Mouse (Mus musculus) E14TG2a.4 (cell line): ENCODE measurements around the gene Gm10295.

Experiments used
- H3K27me3 ChIP-seq: 2 replicates; pipeline ENCODE4 v1.6.1; 2014; ENCODE audit warnings: low read length, control low read depth; ENCODE audit not compliant: insufficient read depth
- H3K36me3 ChIP-seq: 2 replicates; pipeline ENCODE4 v1.6.1; 2014; ENCODE audit warnings: low read length, control low read depth; ENCODE audit not compliant: insufficient read depth
- H3K4me1 ChIP-seq: replicated peaks from 2 replicates; pipeline ENCODE4 v1.6.1; 2014; ENCODE audit warnings: low read depth, low read length, control low read depth
- H3K4me3 ChIP-seq: replicated peaks from 2 replicates; pipeline ENCODE4 v1.5.1; 2014; ENCODE audit warnings: mild to moderate bottlenecking, low read length
- H3K9me3 ChIP-seq: 2 replicates; pipeline ENCODE4 v1.6.1; 2014; ENCODE audit warnings: low read length, control low read depth
- CTCF ChIP-seq: conservative IDR thresholded peaks from 2 replicates; pipeline ENCODE4 v1.5.1; 2014; ENCODE audit warnings: low read length
- NANOG ChIP-seq: IDR thresholded peaks from 2 replicates; pipeline ENCODE4 v1.6.1; 2014; ENCODE audit warnings: borderline replicate concordance, low read length, mixed read lengths
- POU5F1 ChIP-seq: IDR thresholded peaks from 2 replicates; pipeline ENCODE4 v1.6.1; 2014; ENCODE audit warnings: low read length, borderline replicate concordance

Gm10295 gene

GRCm38 (mm10) chr7:71386050-71386449 is 34.8 kb upstream of the Gm10295 start:
- Histone ChIP-seq H3K9me3 (no peaks in the 10 kb centered on the region), H3K27me3 (no peaks in the 10 kb centered on the region), H3K4me3 (no peak overlapping the region), H3K36me3 (no peaks in the 10 kb centered on the region), H3K4me1 (peaks cover 21% of the 10 kb centered on the region)
- no peak for TF ChIP-seq CTCF
- TF ChIP-seq NANOG: no peak
- TF ChIP-seq POU5F1: no peak

- Histone ChIP-seq H3K36me3 (no peaks in the 10 kb centered on the region), H3K4me1 (peaks cover 21% of the 10 kb centered on the region), H3K27me3 (no peaks in the 10 kb centered on the region), H3K4me3 (no peak overlapping the region), H3K9me3 (no peaks in the 10 kb centered on the region)
- no peak for TF ChIP-seq NANOG
- TF ChIP-seq CTCF: no peak
- TF ChIP-seq POU5F1: no peak
Observed at GRCm38 (mm10) chr7:71384921-71385320, 33.6 kb upstream of the Gm10295 start.

- Histone ChIP-seq H3K4me3 (0 out of 2 replicates have a peak overlapping the region, but pooled peaks have one; percentile 26), H3K4me1 (peaks cover 21% of the 10 kb centered on the region), H3K27me3 (no peaks in the 10 kb centered on the region), H3K9me3 (no peaks in the 10 kb centered on the region), H3K36me3 (no peaks in the 10 kb centered on the region)
- TF ChIP-seq POU5F1: no peak
Observed at GRCm38 (mm10) chr7:71383341-71384130, 32.3 kb upstream of the Gm10295 start.

DNA sequence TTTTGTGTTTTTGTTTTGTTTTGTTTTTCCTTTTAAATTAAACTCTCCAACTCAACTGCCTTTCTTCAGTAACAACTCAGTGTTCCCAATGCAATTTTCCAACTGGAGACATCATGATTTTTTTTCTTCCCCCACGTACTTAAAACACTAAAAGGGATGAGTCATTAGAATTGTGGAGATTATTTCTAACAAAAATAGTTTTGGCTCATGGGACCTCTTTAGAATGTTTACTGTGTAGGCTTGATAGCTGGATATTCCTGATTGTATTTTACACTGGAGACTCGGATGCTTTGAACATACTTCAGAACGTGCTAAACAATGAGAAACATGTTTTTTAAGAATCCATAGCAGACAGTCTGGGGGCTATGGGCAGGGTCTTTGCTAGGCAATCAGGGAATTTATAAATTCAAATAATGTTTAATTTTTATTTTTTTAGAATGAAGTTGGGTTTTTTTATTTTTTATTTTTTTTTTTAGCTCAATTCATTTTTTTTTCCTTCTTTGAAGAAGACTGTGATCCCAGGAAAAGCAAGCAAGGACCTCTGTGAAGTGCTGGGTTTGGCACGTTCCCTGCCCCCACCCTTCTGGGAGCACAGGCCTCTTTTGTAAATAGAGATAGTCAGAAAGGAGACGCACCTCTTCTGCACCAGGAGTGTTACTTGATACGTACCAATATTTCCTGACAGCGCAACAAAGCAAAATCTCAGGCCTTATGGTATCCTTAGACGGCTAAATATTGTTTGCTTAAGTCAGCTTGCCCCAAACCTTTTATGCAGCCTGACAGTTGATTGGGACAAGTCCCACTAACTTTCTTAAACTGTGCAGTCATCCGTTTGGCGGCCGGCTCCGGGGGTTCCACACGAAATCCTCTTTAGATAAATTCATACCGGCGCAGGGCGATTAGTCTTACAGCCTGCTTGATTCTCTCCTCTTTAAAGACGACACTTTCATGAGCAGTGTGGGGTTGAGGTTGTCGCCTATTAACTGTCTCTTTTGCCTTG is 28.8 kb upstream of the Gm10295 start:
- TF ChIP-seq CTCF: no peak
- TF ChIP-seq NANOG: no peak
- no peak for TF ChIP-seq POU5F1
- H3K4me3 ChIP-seq: no peak overlapping the region
- H3K4me1 ChIP-seq: peaks cover 21% of the 10 kb centered on the region
- H3K27me3 ChIP-seq: no peaks in the 10 kb centered on the region
- H3K36me3 ChIP-seq: no peaks in the 10 kb centered on the region
- H3K9me3 ChIP-seq: no peaks in the 10 kb centered on the region

GRCm38 (mm10) chr7:71378812-71379760 is 27.8 kb upstream of the Gm10295 start:
- Histone ChIP-seq H3K36me3 (no peaks in the 10 kb centered on the region), H3K4me1 (peaks cover 14% of the 10 kb centered on the region; the same call in 1 of the 2 replicates), H3K27me3 (0 out of 2 replicates have a peak, but pooled peaks cover 4% of the 10 kb centered on the region), H3K4me3 (no peak overlapping the region), H3K9me3 (no peaks in the 10 kb centered on the region)
- TF ChIP-seq CTCF: peak; percentile 73
- no peak for TF ChIP-seq POU5F1
- no peak for TF ChIP-seq NANOG

- TF ChIP-seq NANOG: no peak
- no peak for TF ChIP-seq POU5F1
- no peak for TF ChIP-seq CTCF
- Histone ChIP-seq H3K4me3 (no peak overlapping the region), H3K27me3 (0 out of 2 replicates have a peak, but pooled peaks cover 4% of the 10 kb centered on the region), H3K36me3 (no peaks in the 10 kb centered on the region), H3K9me3 (no peaks in the 10 kb centered on the region), H3K4me1 (0 out of 2 replicates have a peak, but pooled peaks cover 5% of the 10 kb centered on the region)
Observed at GRCm38 (mm10) chr7:71377983-71378382, 26.7 kb upstream of the Gm10295 start.

DNA sequence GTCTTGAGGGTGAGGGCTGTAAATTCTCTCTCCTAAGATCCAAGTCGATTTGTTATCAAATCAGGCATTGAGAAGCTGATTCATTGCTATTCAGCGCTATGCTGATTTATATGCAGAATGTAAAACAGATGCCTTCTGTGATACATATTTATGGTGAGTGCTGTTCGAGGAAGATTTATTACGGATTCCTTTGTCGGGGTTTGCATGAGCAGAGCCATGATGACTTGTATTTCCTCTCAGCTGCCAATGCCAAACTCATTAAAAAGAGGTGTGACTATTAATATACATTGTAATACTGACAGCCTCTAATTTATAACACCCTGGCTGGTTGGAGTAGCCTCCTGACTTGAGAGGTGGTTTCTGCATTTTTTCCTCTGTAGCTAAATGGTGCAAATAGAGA is 22.8 kb upstream of the Gm10295 start:
- Histone ChIP-seq H3K9me3 (no peaks in the 10 kb centered on the region), H3K4me1 (no peaks in the 10 kb centered on the region), H3K36me3 (no peaks in the 10 kb centered on the region), H3K4me3 (no peak overlapping the region), H3K27me3 (0 out of 2 replicates have a peak, but pooled peaks cover 4% of the 10 kb centered on the region)
- TF ChIP-seq CTCF (no peak), NANOG (no peak), POU5F1 (no peak)

GRCm38 (mm10) chr7:71371916-71372315 is 20.6 kb upstream of the Gm10295 start:
- H3K9me3 ChIP-seq: no peaks in the 10 kb centered on the region
- TF ChIP-seq NANOG: no peak
- 0 out of 2 replicates have a peak, but pooled peaks cover 4% of the 10 kb centered on the region for H3K27me3 ChIP-seq
- no peaks in the 10 kb centered on the region for H3K4me1 ChIP-seq
- no peaks in the 10 kb centered on the region for H3K36me3 ChIP-seq
- H3K4me3 ChIP-seq: no peak overlapping the region
